Mouse (Mus musculus) CH12F3 (cell line): ENCODE measurements around the gene Sgms1.

Experiments
- in situ Hi-C: fragments of 300-500 bp; cut with MboI; formaldehyde crosslinking; loops from 2 replicates; pipeline ENCODE4 v1.14.3; 2020; ENCODE audit warnings: low sequenced_read_pairs

The Sgms1 gene

GRCm38 (mm10) chr19:32252987-32253386, 136.5 kb downstream of the Sgms1 start:
- in situ Hi-C loops, result no loop called here

GRCm38 (mm10) chr19:32252451-32252850, 137.1 kb downstream of the Sgms1 start:
- in situ Hi-C loops, result no loop called here

- in situ Hi-C loops, result no loop called here
These were observed 140.1 kb downstream of the Sgms1 start for GRCm38 (mm10) chr19:32249181-32250130.

- in situ Hi-C loops, result no loop called here
These were observed 144.6 kb downstream of the Sgms1 start for GRCm38 (mm10) chr19:32244881-32245280.

GRCm38 (mm10) chr19:32243246-32243645, 146.3 kb downstream of the Sgms1 start:
- in situ Hi-C loops, result no loop called here

GRCm38 (mm10) chr19:32242153-32242552, 147.4 kb downstream of the Sgms1 start:
- in situ Hi-C loops, result no loop called here

- in situ Hi-C loops, result no loop called here
These were observed 149.0 kb downstream of the Sgms1 start for GRCm38 (mm10) chr19:32240417-32240990.

GRCm38 (mm10) chr19:32239925-32240324, 149.6 kb downstream of the Sgms1 start:
- in situ Hi-C loops, result no loop called here

- in situ Hi-C loops, result no loop called here
These were observed 150.1 kb downstream of the Sgms1 start for GRCm38 (mm10) chr19:32239459-32239792.

GRCm38 (mm10) chr19:32238722-32239458, 150.6 kb downstream of the Sgms1 start:
- in situ Hi-C loops, result no loop called here

- in situ Hi-C loops, result no loop called here
These were observed 151.8 kb downstream of the Sgms1 start for GRCm38 (mm10) chr19:32237685-32238084.

- in situ Hi-C loops, result no loop called here
These were observed 152.3 kb downstream of the Sgms1 start for GRCm38 (mm10) chr19:32237173-32237583.

- in situ Hi-C loops, result no loop called here
These were observed 154.6 kb downstream of the Sgms1 start for GRCm38 (mm10) chr19:32234717-32235434.

GRCm38 (mm10) chr19:32231292-32231691, 158.2 kb downstream of the Sgms1 start:
- in situ Hi-C loops, result no loop called here

- in situ Hi-C loops, result no loop called here
These were observed 158.7 kb downstream of the Sgms1 start for GRCm38 (mm10) chr19:32230798-32231197.

- in situ Hi-C loops, result no loop called here
These were observed 159.2 kb downstream of the Sgms1 start for GRCm38 (mm10) chr19:32230301-32230700.

GRCm38 (mm10) chr19:32229776-32230175, 159.7 kb downstream of the Sgms1 start:
- in situ Hi-C loops, result no loop called here

- in situ Hi-C loops, result no loop called here
These were observed 162.3 kb downstream of the Sgms1 start for GRCm38 (mm10) chr19:32227175-32227574.

GRCm38 (mm10) chr19:32225097-32225490, 164.4 kb downstream of the Sgms1 start:
- in situ Hi-C loops, result no loop called here

- in situ Hi-C loops, result no loop called here
These were observed 165.0 kb downstream of the Sgms1 start for GRCm38 (mm10) chr19:32224318-32225096.
